Mouse (Mus musculus): ENCODE measurements around the gene Specc1.

Gene Specc1

DNA sequence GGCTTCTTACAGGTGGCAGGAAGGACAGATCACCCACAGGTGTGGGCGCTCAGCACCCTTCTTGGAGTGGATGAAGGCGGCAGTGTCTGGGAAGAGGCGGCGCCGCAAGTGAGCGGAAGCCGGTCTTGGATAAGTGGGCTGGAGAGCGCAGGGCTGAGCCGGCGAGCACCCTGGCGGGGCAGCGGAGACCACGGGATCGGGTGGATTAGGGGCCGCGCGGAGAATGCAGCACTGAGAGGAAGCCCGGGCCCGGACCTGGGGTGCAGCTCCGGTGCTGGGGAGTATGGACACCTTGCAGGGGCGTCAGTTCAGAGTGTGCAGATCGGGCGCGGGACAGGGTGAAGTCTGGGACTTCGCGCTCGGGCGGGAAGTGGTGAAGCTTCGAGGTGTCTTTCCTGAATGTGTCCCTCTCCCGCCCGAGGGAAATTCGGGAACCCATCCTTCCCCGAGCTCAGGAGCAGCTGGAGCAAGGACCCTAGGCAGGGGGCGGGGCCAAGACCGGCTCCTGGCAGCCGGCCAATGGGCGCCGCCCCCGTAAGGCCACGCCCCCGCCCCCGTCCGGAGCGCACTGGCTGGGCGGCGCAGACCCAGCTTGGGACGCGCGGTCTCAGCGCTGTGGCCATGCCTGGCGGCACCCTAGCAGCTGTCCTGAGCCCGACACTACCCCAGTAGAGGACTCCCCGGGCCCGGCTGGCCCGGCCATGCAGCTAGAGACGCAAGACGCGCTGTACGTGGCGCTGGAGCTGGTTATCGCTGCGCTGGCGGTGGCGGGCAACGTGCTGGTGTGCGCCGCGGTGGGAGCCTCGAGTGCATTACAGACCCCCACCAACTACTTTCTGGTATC lies 292.1 kb downstream of the Specc1 start, which contains the start of gene Adora2b:
TSS of gene Adora2b (plus strand) at position 584 of the 844 bp plus-strand sequence.
- DNase-seq (ENCODE audit: low spot score in 2 of 2): peak in 1 of 2 experiments; percentile 54

DNA sequence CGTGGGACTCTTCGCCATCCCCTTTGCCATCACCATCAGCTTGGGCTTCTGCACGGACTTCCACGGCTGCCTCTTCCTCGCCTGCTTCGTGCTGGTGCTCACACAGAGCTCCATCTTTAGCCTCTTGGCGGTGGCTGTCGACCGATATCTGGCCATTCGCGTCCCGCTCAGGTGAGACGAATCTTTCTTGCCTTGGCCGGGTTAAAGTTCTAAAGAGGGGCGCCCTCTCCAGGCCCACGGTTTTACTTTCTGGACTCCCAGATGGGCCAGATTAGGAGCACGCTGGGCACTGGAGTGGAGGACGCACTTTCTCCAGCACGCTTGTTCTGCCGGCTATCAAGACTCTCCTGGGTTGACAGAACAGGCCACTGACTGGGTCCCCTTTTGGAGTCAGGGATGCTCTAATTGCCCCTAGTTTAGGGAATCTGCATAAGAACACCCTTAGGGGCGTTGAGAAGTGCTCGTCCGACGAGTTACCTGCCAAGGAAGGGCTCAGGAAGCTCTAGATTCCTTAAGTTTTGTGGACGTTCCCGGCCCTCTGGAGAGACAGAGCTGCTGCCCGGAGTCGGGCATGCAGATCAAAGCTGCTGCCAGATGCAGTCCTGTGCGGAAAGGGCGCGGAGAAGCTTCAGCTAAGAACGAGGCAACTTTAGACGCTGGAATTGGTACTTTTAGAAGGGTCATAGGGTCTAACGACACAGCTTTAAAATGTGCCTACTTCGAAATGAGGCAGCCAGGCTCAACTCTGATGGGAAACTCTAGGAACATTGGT lies 292.9 kb downstream of the Specc1 start:
- peak in 1 of 2 experiments; percentile 16 for DNase-seq (ENCODE audit: low spot score in 2 of 2)

DNA sequence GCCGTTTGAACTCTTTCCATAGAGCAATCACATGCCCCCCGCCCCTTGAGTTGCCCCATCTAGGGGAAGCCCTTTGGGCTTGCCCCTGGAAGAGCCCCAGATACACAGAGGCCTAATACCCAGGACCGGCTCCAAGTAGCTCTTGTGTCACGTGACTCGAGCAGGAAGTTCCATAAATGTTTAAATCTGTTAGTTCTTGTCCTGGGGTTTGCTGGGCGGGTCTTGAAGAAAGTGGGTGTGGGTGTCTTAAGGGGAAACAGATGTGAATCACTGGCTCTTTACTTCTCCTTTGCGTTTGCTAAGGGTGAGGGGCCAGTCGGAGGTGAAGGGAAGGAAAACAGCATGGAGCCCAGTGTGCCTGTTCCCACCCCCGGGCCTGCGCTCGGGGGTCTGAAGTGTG lies 294.5 kb downstream of the Specc1 start:
- DNase-seq (ENCODE audit: low spot score in 2 of 2): no peak

GRCm38 (mm10) chr11:62253380-62253779 lies 296.8 kb downstream of the Specc1 start:
- DNase-seq (ENCODE audit: low spot score in 2 of 2): no peak

DNA sequence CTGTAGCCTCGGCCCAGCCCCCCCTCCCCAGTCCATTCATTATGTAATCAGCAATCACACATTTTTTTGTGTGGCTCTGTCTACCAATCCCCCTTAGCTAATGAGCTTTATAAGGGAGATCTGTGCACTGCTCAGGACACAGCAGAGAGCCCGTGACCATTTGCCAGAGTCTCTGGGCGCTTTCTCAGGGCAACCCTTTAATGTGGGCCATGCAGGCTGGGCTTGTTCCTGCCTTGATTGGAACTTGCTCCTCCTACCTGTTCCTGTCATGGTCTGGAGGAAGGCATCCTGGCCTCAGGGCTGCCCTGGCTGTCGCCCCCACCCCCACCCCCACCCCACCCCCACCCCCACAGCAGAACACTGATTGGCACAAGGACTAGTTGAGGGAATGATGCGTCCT lies 302.7 kb downstream of the Specc1 start:
- no peak for DNase-seq (ENCODE audit: low spot score in 2 of 2)

- peak in 1 of 2 experiments; percentile 24 for DNase-seq (ENCODE audit: low spot score in 2 of 2)
These were observed 307.0 kb downstream of the Specc1 start for GRCm38 (mm10) chr11:62263599-62263998.

- no peak for DNase-seq (ENCODE audit: low spot score in 2 of 2)
These were observed 307.5 kb downstream of the Specc1 start for GRCm38 (mm10) chr11:62264018-62264417.

DNA sequence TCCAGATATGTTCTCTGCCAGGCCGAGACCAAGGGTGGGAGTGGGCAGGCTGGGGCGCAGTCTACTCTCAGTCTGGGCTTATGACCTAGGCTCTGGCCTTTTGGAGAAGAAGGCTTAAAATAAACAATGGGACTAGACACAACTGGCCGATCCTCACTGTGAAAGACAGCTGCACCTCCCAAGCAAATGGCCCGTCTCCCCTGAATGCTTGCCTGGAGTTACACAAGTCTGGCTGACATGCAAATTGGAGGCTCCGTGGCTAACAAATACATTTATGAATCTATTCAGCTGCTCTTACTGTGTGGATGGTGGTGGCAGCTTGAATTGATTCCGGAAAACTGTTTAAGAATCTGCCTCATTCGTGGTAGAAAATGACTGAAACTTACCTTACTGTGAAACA lies 309.1 kb downstream of the Specc1 start:
- no peak for DNase-seq (ENCODE audit: low spot score in 2 of 2)

DNA sequence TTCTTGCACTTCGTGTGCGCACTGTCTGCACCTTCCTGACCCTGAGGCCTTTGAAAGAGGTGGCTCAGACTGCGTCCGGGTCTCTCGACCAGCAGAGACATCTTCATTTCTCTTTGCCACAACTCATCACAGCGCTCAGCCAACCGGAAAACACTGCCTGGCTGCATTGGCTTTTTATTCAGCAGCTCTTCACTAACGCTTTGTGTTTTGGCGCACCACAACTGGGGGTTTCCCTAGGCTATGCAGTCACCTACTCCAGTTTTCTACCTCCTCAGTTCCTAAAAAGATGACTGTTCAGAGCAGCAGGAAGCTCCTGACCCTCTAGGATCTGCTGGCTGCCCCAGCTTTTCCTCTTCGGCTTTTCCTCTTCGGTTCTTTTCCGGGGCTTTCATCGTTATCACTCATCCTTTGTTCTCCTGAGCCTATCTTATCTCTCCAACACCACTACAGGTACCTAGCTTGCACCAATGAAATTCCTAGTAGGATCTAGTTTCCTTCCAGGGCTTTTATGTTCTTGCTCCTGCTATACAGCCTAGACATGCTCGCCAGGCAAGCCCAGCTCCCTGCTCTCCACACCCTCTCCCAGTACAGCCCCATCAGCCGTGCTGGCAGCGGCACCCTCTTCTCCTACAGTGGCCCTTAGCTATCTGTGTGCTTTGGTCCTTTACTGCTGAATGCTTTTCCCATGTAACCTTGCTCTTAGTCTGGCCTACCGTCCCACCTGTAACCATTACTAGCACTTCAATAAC lies 310.1 kb downstream of the Specc1 start:
- DNase-seq (ENCODE audit: low spot score in 2 of 2): no peak

- DNase-seq (ENCODE audit: low spot score in 2 of 2): no peak
These were observed 311.8 kb downstream of the Specc1 start for GRCm38 (mm10) chr11:62268381-62268780.

- no peak for DNase-seq (ENCODE audit: low spot score in 2 of 2)
These were observed 312.5 kb downstream of the Specc1 start for GRCm38 (mm10) chr11:62269097-62269496.

- no peak for DNase-seq (ENCODE audit: low spot score in 2 of 2)
These were observed 314.3 kb downstream of the Specc1 start for GRCm38 (mm10) chr11:62270851-62271250.

All from cerebellum, postnatal 4 days (tissue).